Mouse (Mus musculus) ovary, adult 18-20 months (tissue): ENCODE results near the gene Vmn1r37.
"Not testable (repeated sequence)": the region's sequence is repeated elsewhere in the genome, so short reads cannot be mapped to it uniquely, and the experiment has no call there.

ENCODE experiments used
- DNase-seq: peaks from one replicate; pipeline ENCODE4 v3.0.0; 2022; ENCODE audit warnings: low spot score, mixed read lengths

The Vmn1r37 gene

DNA sequence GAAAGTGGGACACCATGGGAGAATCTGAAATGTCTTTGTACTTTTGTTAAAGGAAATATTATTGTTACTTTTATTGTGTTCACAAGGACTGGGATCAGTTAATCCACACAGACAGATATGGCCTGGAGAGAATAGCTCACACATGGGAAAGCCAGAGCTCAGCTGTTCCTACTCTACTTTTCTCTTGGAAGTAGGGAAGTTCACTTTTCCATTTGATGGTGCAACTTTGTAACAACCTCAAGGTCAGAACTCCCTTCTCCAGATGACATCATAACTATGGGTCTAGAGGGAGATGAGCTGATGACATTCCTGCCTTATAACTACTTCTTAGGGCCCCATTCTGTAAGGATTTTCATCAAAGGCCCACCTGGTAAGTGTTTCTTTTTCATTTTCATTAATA is at the start of gene Vmn1r37:
Vmn1r37 (plus strand) TSS at position 301 of the 400 bp plus-strand sequence.
- not testable (repeated sequence) for DNase-seq

DNA sequence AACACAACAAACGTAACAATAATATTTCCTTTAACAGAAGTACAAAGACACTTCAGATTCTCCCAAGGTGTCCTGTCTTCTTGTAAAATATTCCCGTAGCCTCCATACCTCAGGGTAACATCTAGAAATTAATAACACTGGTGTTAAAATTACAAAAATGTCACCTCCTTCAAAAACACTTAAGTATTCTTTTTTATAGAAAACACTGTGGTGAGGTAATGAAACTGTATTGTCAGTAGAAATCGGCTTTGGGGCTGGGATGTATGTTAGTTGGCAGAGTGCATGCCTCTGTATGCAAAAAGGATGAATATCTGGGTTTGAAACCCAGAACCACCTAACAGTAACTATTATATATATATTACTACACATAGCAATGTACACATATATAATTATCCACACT is 43.4 kb upstream of the Vmn1r37 start, which contains the start of gene Vmn1r35:
Vmn1r35 (minus strand) TSS at position 101 of the 400 bp plus-strand sequence.
- DNase-seq, result no peak

DNA sequence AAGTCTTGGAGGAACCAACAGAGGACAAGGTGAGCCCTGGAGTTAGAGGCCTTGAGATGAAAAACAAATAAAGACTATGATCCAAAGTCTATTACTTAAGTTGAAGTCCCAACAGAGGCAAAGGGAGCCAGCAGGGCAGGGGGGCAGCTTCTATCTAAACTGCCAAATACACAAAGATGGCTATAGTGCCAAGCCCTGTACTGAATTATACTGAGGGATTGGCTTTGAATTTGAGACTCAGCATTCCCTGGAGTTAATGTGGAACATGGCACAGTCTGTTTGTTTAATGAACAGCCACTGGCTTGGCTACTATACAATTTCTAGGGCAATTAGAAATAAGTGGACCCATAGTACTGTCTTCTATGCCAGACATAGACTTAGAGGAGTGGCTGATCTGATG is 20.3 kb upstream of the Vmn1r37 start:
- DNase-seq, result no peak

DNA sequence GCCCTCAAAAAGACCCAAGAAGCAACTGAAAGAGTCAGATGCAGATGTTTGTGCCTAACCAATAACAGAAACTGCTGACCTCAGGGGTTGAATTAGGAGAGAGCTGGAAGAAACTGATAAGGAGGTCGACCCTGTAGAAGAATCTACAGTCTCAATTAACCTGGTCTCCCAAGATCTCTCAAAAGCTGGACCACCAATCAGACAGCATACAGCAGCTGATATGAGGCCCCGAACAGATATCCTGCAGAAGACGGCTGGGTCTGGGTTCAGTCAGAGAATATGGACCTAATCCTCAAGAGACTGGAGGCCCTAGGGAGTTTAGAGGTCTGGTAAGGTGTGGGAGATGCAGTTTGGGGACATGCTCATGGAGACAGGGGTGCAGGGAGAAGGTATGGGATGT is 15.3 kb upstream of the Vmn1r37 start:
- DNase-seq, result no peak

DNA sequence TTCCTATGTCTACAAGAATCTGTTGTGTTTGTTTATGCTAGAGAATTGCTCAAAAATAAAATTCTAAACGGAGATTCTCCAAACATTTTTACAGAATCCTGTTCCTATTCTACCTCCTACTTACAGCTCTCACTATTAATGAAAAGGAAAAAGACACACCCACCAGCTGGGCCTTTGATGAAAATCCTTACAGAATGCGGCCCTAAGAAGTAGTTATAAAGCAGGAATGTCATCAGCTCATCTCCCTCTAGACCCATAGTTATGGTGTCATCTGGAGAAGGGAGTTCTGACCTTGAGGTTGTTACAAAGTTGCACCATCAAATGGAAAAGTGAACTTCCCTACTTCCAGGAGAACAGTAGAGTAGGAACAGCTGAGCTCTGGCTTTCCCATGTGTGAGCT is 10.1 kb upstream of the Vmn1r37 start, which contains the start of gene Vmn1r36:
Vmn1r36 (minus strand) TSS at position 101 of the 400 bp plus-strand sequence.
- DNase-seq, result not testable (repeated sequence)

DNA sequence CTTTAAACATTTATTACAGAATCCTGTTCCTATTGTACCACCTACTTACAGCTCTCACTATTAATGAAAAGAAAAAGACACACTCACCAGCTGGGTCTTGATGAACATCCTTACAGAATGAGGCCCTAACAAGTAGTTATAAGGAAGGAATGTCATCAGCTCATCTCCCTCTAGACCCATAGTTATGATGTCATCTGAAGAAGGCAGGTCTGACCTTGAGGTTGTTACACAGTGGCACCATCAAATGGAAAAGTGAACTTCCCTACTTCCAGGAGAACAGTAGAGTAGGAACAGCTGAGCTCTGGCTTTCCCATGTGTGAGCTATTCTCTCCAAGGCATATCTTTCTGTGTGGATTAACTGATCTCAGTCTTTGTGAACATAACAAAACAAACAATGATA is 53.3 kb downstream of the Vmn1r37 start, which contains the start of gene Vmn1r38:
Vmn1r38 (minus strand) TSS at position 101 of the 400 bp plus-strand sequence.
- DNase-seq, result not testable (repeated sequence)
